Mouse (Mus musculus): ENCODE data around the gene Ctsz. TPM values are rescaled to one million over a fixed set of nuclear protein-coding genes. Genes with fewer than 3 reads are reported as not detected.

Gene Ctsz
- polyA plus RNA-seq, 1 experiment = 162 TPM

DNA sequence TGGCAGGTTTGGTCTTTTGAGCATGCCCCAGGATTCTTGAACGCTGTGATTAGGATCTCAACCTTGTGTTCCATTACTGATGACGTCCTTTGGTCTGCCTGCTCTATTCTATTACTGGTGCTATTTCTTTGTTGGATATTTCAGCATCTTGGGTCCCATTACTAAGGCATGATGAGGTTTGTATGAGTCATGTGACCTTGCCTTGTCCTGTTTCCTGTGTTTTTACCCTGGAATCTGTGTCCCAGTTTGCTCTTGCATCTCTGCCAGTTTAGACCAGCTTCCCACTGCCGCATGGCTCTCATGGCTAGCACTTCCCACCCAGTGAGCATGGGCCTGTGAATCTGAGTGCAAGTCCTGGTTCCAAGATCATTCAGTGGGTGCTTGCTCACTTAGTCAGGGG, 46.9 kb downstream of the Ctsz start:
- Histone ChIP-seq H3K4me1 (ENCODE audit: control insufficient read depth, insufficient read depth, insufficient read length, low read length) (0 out of 2 replicates have a peak, but pooled peaks cover 2% of the 10 kb centered on the region), H3K4me3 (ENCODE audit: insufficient read depth, low read depth, low read length) (no peak overlapping the region), H3K27ac (replicated peaks; ENCODE audit: low read depth, low read length) (no peak overlapping the region)

DNA sequence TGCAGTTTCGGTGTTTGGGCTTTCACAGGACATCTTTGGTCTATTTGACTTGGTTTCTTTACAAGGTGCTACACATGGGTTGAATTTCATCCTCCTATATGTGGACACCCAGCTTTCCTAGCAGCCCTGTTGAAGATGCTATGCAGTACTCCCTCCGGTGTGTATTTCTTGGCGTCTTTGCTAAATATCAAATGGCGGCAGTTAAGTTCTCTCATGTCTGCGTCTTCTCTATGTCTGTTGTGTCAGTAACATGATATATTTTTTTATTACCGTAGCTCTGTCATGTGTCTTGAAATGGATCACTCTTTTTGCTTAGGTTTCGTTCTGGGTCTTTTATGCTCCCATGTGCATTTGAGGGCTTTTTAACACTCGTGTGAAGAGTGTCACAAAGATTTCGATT, 57.8 kb downstream of the Ctsz start:
- Histone ChIP-seq H3K4me3 (ENCODE audit: insufficient read depth, low read depth, low read length) (no peak overlapping the region), H3K4me1 (ENCODE audit: control insufficient read depth, insufficient read depth, insufficient read length, low read length) (no peaks in the 10 kb centered on the region), H3K27ac (replicated peaks; ENCODE audit: low read depth, low read length) (no peak overlapping the region)

Other genes with a start within 250 kb of the Ctsz start
- 2,899 and 4,504 TPM in 2 replicates for gene Gnas, start 154.7 kb downstream of the Ctsz start, polyA plus RNA-seq (2012; ENCODE audit: insufficient read depth, insufficient read length, missing spikeins)
- 15.6 and 22.2 TPM in 2 replicates for gene Gm20721, start 92.3 kb downstream of the Ctsz start, polyA plus RNA-seq (2012; ENCODE audit: insufficient read depth, insufficient read length, missing spikeins)
- gene Nelfcd, start 23.2 kb downstream of the Ctsz start, polyA plus RNA-seq (2012; ENCODE audit: insufficient read depth, insufficient read length, missing spikeins) = 19.5 and 27.0 TPM in 2 replicates
- not detected in 2 replicates for gene Tubb1, start 11.7 kb upstream of the Ctsz start, polyA plus RNA-seq (2012; ENCODE audit: insufficient read depth, insufficient read length, missing spikeins)
- gene Atp5e, start 25.1 kb upstream of the Ctsz start, polyA plus RNA-seq (2012; ENCODE audit: insufficient read depth, insufficient read length, missing spikeins) = 3,468 and 3,874 TPM in 2 replicates
- gene Prelid3b, start 34.0 kb upstream of the Ctsz start, polyA plus RNA-seq (2012; ENCODE audit: insufficient read depth, insufficient read length, missing spikeins) = 263 and 265 TPM in 2 replicates
- gene Zfp831, start 204.5 kb upstream of the Ctsz start, polyA plus RNA-seq (2012; ENCODE audit: insufficient read depth, insufficient read length, missing spikeins) = not detected in 2 replicates

Measured in brown adipose tissue, adult 24 weeks (tissue).